Mouse (Mus musculus) frontal cortex, adult 2 months (tissue): ENCODE data around the gene Kcnip3. TPM values are rescaled to one million over a fixed set of nuclear protein-coding genes. Genes with fewer than 3 reads are reported as not detected.

Experiments used
- DNase-seq, 2 experiments: peaks; one replicate each; pipeline ENCODE4 v3.0.0; 2022; ENCODE audit warnings: low spot score in 1 of 2; ENCODE audit errors: extremely low spot score in 1 of 2
- polyA plus RNA-seq: library from polyadenylated mRNA; depleted of rRNA; stranded (reverse); fragments of >200 nt; gene quantifications from 2 replicates; pipeline ENCODE4 v1.2.3, GENCODE M21; 2012

Gene Kcnip3
- polyA plus RNA-seq, 1 experiment: 92.9 TPM

- peak in 1 of 2 experiments; percentile 45 for DNase-seq
Observed at GRCm38 (mm10) chr2:127479210-127479609, 42.7 kb downstream of the Kcnip3 start.

GRCm38 (mm10) chr2:127472279-127472678 is 49.6 kb downstream of the Kcnip3 start:
- DNase-seq: no peak

- DNase-seq: no peak
Observed at GRCm38 (mm10) chr2:127471281-127471680, 50.6 kb downstream of the Kcnip3 start.

GRCm38 (mm10) chr2:127470661-127471060 is 51.2 kb downstream of the Kcnip3 start:
- no peak for DNase-seq

GRCm38 (mm10) chr2:127470183-127470582 is 51.7 kb downstream of the Kcnip3 start:
- DNase-seq: no peak

GRCm38 (mm10) chr2:127462314-127462713 is 59.6 kb downstream of the Kcnip3 start:
- DNase-seq: peak in 1 of 2 experiments; percentile 80

GRCm38 (mm10) chr2:127461351-127461750 is 60.5 kb downstream of the Kcnip3 start:
- DNase-seq: no peak

GRCm38 (mm10) chr2:127459341-127459740 is 62.6 kb downstream of the Kcnip3 start:
- no peak for DNase-seq

GRCm38 (mm10) chr2:127453764-127454163 is 68.1 kb downstream of the Kcnip3 start:
- peak; percentile 50 to 91 for DNase-seq

- no peak for DNase-seq
Observed at GRCm38 (mm10) chr2:127453141-127453540, 68.8 kb downstream of the Kcnip3 start.

- no peak for DNase-seq
Observed at GRCm38 (mm10) chr2:127451748-127452147, 70.1 kb downstream of the Kcnip3 start.

- DNase-seq: no peak
Observed at GRCm38 (mm10) chr2:127449691-127450090, 72.2 kb downstream of the Kcnip3 start.

GRCm38 (mm10) chr2:127446847-127447246 is 75.0 kb downstream of the Kcnip3 start:
- no peak for DNase-seq

GRCm38 (mm10) chr2:127444055-127444789 is 77.7 kb downstream of the Kcnip3 start, which contains the start of gene Fahd2a:
Gene Fahd2a (minus strand): TSS chr2:127444565.
- DNase-seq: peak; percentile 85 to 95

GRCm38 (mm10) chr2:127437697-127438096 is 84.2 kb downstream of the Kcnip3 start:
- DNase-seq: peak in 1 of 2 experiments; percentile 64

GRCm38 (mm10) chr2:127435554-127435953 is 86.3 kb downstream of the Kcnip3 start:
- no peak for DNase-seq

- peak in 1 of 2 experiments; percentile 35 for DNase-seq
Observed at GRCm38 (mm10) chr2:127435135-127435534, 86.8 kb downstream of the Kcnip3 start.

- no peak for DNase-seq
Observed at GRCm38 (mm10) chr2:127433487-127434295, 88.2 kb downstream of the Kcnip3 start.

GRCm38 (mm10) chr2:127430238-127430637 is 91.7 kb downstream of the Kcnip3 start:
- DNase-seq: peak; percentile 21 to 70

GRCm38 (mm10) chr2:127424977-127425376 is 96.9 kb downstream of the Kcnip3 start, which contains the start of gene Gpat2:
Gene Gpat2 (plus strand): TSS chr2:127425199.
- DNase-seq: no peak

- no peak for DNase-seq
Observed at GRCm38 (mm10) chr2:127418266-127418970, 103.5 kb downstream of the Kcnip3 start.
